Mouse (Mus musculus): ENCODE measurements around the gene Aifm2. TPM values are rescaled to one million over a fixed set of nuclear protein-coding genes. Genes with fewer than 3 reads are reported as not detected.
A peak's percentile ranks its signal among the peaks of the same experiment; 100 is the strongest.

The Aifm2 gene
- 310 and 356 TPM in 2 replicates for total RNA-seq (2021)
- long read RNA-seq, transcript Aifm2-204 (10 exons, 1,512 nt), result minor isoform, 65 of 443 reads
- long read RNA-seq, transcript Aifm2-203 (9 exons, 3,086 nt), result major isoform, 125 of 443 reads
- long read RNA-seq, transcript Aifm2-201 (10 exons, 1,442 nt), result minor isoform, 56 of 443 reads
- long read RNA-seq, partial matches to known transcripts, result 110 of 443 reads
- long read RNA-seq, other reads (novel, unspliced or antisense), result 87 of 443 reads

DNA sequence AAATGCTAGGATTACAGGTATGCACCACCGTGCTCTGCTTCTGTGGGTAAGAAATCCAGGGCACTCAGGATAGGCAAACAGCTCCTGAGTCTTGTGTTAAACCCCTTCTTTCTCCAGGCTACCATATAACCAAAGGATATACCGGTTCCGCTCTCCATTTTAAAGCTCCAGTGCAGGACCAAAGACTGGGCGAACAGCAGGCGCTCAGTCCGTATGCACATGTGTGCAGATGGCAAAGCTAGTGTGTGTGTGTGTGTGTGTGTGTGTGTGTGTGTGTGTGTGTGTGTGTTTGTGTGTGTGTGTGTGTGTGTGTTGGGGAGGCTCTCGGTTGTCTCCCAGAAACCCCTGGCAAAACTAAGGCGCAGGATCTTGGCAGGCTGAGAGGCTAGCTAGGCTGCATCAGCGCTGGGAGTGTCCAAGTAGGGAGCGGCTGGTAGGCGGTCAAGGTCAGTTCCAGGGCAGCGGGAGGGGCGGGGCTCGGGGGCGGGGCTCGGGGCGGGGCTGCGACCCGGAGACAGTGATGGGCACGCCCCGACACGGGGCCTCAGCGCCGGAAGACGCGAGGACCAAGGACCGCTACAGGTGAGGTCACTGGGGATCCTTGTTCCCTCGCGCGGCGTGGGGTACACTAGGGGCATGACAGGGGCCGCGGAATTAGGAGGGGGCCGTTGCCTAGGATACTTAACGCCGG, at the start of gene Aifm2:
Gene Aifm2 (plus strand): TSS at position 493 of the 691 bp plus-strand sequence.
- peak; percentile 83 for DNase-seq

DNA sequence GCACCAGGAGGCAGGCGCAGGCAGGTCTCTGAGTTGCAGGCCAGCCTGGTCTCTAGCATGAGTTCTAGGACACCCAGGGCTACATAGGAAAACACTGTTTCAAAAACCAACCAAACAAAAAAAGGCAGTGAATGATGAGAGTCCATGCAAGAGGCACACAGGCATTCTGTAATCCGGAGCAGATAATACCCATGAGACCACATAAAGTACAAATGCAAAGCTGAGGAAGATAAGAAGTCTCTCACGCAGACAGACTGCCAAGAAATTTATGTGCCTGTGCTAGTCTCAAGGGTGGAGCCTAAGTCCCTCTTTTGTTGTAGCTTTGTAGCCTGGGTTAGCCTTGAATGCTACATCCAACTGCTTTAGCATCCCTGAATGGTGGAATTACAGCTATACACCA, 49.4 kb upstream of the Aifm2 start:
- DNase-seq, result no peak

DNA sequence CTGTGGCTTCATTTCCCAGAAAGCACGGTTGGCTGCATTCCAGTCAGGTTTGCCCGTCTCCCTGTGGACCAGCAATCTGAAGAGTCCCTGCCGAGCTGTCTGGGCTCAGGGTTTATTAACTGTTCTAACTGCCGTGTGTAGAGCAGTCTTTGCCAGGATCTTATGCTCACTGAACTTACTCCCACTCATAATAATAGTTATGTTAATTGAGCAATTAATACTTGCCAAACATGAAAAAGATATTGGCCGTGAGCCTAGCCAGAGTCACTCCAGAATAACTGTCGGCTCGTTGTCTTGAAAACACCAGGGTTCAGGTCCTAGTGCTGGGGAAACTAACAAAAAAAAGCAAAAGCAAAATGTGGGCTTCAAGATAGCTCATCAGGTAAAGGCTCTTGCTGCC, 45.8 kb upstream of the Aifm2 start:
- no peak for DNase-seq

DNA sequence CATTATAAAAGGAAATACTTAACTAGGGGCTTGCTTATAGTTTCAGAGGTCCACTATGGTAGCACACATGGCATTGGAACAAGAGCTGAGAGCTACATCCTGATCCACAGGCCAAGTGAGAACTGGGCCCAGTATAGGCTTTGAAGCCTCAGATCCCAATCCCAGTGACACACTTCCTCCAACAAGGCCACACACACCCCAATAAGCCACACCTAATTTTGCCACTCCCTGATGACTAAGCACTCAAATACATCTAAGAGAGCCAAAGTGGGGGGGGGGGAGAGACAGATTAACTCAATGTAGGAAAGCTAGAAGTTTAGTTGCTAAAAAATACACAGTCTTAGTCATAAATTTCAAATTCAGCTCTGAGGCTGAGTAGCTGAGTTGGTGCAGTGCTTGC, 45.2 kb upstream of the Aifm2 start:
- DNase-seq, result no peak

DNA sequence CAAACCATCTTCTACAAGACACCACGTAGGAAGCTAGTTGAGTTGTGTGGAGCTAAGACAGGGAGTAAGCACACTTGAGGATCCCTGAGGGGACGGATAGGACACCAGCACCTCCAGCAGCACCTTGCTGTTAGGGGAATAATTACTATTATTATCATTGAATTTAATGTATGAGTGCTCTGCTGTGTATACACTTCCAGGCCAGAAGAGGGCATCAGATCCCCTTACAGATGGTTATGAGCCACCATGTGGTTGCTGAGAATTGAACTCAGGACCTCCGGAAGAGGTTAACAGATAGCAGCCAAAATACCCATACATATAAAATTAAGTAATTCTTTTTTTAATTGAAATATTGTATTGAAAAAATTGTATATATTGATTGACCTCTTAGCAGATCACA, 44.3 kb upstream of the Aifm2 start:
- DNase-seq, result no peak

DNA sequence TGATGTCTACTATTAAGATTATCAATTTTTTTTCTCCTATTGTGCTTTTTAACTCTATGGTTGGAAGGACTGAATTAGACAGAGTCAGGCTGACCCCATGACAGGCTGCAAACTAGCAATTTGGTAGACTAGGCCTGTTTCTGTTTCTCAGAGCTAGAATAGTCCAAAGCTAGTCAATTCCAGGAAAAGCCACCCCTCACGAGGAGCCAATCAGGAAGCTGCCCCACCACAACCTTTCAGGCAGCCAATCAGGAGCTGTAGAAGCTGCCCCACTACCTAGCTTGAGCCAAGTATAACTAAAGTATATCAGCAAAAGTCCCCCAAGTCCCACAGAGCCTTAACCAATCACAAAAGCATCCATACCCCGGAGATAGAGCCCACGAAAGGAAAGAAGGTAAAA, 39.1 kb upstream of the Aifm2 start:
- no peak for DNase-seq

DNA sequence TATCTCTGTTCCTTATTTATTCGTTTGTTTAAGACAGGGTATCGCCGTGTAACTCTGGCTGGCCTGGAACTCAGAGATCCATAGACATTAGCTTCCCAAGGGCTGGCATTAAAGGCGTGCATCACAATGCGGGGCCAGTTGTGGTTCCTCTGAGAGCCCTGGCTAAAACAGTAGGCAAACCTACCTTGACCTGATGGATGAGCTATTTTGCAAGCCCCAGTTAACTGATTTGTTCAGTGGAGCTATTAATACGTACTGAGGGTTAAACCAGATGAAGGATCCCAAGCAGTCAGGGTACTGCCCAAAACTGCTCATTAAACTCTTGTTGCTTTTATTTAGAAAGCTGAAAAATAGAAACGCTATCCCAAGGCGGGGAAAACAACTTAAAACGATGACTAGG, 35.5 kb upstream of the Aifm2 start:
- no peak for DNase-seq

DNA sequence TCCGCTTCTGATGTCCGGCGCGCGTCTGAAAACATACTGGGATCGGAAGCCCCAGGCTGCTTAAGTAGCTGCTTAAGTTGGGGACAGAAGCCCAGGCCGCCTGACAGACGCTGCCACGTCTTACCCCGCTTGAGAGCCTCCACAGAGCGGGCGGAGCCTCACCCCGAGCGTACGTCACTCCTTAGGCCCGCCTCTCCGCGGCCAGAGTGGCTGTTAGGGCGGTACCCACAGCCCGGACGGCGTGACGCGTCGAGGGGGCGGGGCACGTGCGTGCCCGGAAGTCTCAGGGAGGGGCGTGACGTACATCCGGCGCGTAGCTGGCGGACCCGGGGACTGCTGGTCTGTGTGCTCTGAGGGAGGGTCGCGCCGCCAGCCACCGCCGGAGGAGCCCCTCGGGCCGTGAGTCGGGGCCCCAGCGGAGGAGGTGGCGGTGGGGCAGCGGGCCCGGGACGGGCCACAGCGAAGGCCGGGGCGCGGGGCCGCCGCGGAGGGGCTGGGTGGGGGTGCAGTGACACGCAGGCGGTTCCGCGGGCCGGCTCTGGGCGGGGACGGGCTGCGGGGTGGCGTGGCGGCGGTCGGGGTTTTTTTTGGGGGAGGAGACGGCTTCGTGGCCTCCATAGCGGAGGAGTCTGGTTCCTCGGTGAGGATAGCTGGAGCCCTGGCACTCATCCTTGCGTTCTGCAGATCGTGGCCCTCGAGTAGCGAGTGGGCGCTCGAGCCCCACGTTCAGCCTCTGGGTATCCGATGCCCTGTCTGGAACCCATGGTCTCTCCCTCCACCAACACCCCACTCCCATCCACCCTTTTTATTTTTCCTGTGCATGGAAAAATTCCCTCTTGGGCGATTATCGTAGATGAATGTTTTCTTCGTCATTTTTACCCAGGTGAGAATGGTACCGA, 34.8 kb upstream of the Aifm2 start, which contains the start of gene Sar1a:
Gene Sar1a (plus strand): TSS at position 285 of the 899 bp plus-strand sequence.
- peak; percentile 99 for DNase-seq

DNA sequence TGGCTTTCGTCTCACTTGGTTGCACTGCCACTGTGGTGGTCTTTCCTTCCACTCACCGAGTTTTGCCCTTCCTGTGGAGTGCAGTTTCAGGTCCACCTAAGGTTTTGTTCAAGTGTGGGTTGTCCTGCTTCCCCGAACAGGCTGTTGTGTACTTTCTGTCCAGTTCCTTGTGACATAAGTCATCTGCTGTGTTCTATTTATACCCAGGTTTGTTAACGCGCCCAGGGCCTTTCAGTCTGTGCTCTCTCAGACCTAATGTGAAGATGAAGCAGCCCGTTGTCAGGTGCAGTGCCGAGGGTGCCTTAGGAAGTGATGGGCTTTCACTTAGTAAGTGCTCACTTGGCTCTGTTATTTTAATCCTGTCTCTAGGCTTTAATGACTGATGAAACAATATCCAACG, 25.7 kb upstream of the Aifm2 start:
- no peak for DNase-seq

DNA sequence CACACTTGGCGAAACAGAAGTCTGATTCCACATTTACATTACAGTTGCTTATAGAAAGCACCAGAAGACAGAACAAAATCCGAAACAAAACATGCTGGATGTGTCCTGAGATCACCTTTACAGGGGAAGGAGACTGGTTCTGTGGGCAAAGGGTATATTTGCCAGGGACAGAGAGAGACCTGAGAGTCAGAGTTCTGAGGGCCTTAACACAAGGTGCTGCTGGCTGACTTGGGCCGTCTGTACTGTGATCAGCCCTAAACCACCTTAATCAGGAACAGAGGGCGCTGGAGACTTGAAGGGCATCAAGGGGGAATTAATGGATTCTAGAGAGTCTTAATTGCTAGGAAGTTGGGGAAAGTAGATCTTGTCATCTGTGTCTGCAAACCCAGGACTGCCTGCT, 21.5 kb upstream of the Aifm2 start:
- no peak for DNase-seq

DNA sequence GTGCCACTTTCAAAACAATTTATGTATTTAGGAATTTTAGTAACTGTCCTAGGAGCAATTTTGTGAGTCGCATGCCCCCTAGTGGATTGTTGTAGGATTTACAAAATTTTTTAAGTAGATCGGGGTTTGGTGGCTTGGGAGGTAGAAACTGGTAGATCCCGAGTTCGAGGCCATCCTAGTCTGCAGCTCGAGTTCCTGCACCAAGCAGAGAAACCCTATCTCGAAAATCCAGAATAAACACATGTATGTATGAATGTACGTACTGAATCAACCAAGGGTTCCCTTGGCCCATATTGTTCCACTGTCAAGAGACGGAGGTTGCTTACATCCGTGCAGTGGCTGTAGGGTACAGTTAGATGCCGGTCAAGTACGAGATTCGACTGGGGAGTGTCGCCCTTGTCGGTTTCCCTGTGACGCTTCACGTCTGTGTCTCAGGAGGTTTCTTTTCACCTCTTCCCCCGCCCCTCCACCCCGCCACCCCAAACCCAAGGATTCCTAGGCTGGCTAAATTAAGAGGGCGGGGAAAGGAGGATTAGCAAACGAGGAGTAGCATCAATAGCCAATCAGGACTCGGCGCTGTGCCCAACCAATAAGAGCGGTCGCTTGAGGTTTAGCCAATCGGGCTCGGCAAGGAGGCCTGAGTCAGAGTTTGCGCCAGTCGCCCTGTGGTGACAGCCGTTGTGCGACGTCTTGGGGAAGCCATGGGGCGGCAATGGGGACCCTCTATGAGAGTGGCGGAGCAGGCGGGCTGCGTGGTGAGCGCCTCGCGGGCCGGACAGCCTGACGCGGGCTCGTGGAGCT, 20.0 kb upstream of the Aifm2 start, which contains the start of gene Tysnd1:
Gene Tysnd1 (plus strand): TSS at position 645 of the 801 bp plus-strand sequence.
- peak; percentile 98 for DNase-seq

DNA sequence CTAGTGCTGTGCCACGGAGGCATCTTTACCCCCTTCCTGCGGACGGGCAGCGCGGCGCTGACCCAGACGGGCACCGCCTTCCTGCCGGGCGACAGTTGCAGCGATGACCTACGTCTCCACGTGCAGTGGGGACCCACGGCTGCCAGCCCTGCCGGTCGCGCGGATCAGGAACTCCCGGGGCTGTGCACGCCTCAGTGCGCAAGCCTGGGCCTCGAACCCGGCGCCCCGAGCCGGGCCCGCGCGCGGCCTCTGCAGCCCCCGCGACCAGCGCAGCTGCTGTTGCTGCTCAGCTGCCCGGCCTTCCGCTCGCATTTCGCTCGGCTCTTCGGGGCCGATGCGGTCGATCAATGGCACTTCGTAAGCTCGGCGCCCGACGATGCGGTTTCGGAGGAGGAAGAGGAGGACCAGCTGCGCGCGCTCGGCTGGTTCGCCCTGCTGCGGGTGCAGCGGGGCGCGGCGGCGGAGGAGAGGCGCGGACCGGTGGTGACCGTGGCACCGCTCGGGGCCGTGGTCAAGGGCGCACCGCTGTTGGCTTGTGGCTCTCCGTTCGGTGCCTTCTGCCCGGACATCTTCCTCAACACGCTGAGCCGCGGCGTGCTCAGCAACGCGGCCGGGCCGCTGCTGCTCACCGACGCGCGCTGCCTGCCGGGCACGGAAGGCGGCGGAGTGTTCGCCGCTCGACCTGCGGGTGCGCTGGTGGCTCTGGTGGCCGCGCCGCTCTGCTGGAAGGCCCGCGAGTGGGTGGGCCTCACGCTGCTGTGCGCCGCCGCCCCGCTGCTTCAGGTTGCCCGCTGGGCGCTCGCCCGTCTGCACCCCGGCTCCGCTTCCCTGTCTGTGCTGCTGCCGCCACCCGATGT, 19.1 kb upstream of the Aifm2 start:
- no peak for DNase-seq

DNA sequence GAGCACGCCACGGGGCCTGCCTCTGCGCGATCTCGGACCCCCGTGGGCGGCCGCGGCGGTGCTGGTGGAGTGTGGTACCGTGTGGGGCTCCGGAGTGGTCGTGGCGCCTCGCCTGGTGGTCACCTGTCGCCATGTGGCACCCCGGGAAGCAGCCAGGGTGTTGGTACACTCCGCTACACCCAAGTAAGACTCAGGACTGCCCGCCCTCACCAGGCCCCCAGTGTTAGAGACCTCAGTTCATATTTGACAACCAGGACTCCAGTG, 18.6 kb upstream of the Aifm2 start:
- no peak for DNase-seq

DNA sequence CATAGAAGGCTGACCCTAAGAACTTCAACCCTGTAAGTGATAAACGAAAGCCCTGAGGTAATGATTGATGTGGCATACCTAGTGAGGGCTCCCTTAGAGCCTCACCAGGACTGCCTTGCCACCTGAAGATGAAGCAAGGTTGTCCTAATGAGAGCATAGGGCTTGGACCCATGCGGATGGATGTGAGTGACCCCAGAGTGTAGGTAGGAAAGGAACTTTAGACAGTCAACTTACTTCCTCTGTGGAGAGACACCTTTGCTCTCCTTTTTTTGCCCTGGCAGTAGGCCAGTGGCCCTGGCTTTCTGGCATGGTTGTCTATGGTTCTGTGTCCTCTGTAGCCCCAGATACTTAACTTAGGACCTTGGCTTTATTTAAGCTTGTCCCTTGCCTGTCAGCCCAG, 18.0 kb upstream of the Aifm2 start:
- peak; percentile 41 for DNase-seq

DNA sequence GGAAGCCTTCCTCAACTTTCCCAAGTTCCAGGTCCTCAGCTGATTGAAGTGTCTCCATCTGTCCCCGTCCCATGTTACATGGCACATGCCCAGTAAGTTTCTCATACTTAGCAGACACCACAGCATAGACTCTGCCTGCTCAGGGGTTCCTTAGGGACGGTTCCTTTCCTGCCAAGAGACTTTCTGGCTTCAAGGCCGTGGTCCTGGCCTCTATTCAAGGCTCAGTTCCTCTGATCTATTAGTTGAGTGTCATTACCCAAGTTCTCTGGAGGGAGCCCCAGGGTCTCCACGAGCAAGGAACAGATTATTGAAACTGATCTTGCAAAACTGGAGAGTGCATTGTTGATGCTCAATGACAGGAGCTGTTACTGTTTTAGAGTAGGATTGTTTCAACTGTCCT, 10.4 kb upstream of the Aifm2 start:
- DNase-seq, result peak; percentile 68

DNA sequence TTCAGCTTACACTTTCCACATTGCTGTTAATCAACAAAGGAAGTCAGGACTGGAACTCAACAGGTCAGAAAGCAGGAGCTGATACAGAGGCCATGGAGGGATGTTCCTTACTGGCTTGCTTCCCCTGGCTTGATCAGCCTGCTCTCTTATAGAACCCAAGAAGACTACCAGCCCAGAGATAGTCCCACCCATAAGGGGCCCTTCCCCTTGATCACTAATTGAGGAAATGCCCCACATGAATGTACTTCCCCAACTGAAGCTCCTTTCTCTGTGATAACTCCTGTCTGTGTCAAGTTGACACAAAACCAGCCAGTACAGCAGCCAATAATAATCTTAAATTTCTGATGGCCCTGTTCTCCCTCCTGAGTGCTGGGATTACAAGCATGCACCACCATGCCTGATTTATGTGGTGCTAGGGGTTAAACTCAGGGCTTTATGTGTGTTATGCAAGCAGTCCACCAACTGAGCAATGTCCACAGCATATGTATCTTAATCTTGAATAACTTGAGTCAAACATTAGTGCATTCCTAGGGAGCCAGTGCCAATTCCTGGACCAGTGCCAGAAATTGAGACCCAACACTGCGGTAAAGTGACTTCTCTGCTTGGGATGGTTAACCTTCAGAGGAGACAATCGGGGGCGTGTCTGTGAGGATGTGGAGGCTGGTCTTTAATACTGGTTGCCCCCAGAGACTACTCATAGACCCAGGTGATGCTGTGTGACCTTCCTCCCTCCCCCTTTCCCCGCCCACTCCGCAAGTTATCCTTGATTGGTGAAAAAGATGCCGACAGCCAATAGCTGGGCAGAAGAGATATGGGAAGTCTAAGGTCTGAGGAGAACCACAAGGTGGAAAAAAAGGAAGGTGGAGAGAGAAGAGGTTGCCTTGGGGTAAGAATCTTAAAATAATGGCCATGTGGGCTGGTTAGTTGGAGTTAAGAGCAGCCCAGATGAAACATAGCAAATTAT, 8.4 kb upstream of the Aifm2 start:
- DNase-seq, result no peak

DNA sequence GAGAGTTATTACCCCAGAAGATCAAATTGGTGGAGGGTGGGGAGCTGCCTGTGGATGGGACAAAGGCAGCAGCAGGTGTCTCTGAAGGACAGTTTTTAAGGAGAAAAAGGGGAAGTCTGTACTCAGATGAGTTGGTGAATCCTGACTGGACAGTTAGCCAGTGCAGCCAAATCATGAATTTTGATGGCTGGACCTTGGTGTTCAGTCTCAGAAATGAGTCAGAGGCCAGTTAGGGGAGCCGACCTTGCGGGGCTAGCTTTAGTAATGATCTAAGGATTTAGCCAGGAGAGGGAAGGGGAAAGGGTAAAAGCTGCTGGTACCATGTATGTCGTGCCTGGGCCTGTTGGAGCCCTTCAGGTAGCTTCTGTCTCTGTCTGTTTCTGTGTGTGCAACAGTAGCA, 1.5 kb upstream of the Aifm2 start:
- DNase-seq, result no peak

DNA sequence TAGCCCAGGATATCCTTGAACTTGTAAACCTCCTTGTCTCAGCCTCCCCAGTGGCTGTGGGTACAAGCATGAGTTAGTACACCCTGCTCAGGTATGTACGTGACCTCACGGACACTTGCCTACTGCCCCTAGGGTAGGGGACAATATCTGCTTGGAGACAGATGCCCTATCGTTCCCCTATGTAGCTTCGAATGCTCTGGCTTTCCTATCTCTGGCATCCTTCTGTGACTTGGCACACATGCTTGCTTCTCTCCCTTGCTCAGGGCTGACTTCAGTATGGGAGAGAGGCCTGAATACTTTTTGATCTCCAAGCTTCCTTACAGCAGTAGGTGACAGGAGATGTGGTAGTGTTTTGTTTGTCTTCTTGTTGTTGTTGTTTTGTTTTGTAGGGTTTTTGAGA, 917 bp upstream of the Aifm2 start:
- DNase-seq, result no peak

DNA sequence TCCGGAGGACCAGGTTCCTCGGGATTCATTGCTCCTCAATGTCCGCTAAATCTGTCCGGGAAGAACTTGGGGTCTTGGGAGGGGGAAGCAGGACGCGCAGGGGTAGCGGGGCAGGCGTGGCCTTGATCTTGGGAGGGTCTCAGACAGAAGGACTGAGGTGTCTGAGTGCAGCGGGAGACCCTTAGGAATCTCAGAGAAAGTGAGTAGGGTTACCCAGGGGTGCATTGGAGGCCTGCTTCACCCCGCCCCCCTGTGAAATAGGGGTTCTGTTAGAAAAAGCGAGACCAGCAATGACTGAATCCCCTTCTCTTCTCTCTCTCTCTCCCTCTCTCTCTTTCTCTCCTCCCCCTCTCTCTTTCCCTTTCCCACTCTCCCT, 387 bp downstream of the Aifm2 start:
- no peak for DNase-seq

Data from adrenal gland, postnatal 25 days (tissue).